Mouse (Mus musculus) spleen, postnatal 10 days (tissue): ENCODE measurements around the gene Gpr62.

Source experiments
- DNase-seq, 2 experiments: peaks; one replicate each; pipeline ENCODE4 v3.0.0; 2021 to 2022; ENCODE audit warnings: low spot score in 2 of 2

Gpr62 gene

GRCm38 (mm10) chr9:106421865-106422160 lies 43.9 kb downstream of the Gpr62 start:
- DNase-seq: peak; percentile 69 to 85

- DNase-seq: no peak
Observed at GRCm38 (mm10) chr9:106421033-106421864, 44.5 kb downstream of the Gpr62 start.

- DNase-seq: no peak
Observed at GRCm38 (mm10) chr9:106420608-106421007, 45.1 kb downstream of the Gpr62 start.

- peak in 1 of 2 experiments; percentile 52 for DNase-seq
Observed at GRCm38 (mm10) chr9:106417841-106418625, 47.7 kb downstream of the Gpr62 start.

GRCm38 (mm10) chr9:106416826-106417225 lies 48.9 kb downstream of the Gpr62 start:
- DNase-seq: no peak
